Mouse (Mus musculus): ENCODE data around the gene Cldn4.

DNA sequence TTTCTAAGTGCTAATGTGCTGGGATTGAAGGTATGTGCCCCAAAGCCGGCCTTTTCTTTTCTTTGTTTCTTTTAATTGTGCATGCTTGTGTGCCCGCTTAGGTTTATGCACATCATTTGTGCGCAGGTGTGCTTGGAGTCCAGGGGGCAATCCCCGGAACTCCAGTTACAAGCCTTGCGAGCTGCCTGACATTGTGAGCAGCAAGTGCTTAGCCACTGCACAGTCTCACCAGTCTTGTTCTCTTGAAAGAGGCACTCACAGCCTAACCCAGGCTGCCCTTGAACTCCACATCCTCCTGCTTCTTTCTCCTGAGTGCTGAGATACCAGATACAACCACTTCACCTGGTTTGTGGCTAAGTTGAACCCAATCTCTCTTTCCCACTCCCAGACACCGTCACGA, 26.8 kb upstream of the Cldn4 start:
- TF ChIP-seq CTCF (IDR thresholded peaks at IDR 0.05; ENCODE audit: extremely low read depth, insufficient read depth, insufficient read length, insufficient replicate concordance) (no peak), POLR2A (IDR thresholded peaks at IDR 0.05; ENCODE audit: low read depth, low read length) (no peak)
